Mouse (Mus musculus) testis, postnatal 10 days (tissue): Measurements from ENCODE around the gene Btn2a2.

ENCODE experiments used
- DNase-seq: peaks from one replicate; pipeline ENCODE4 v3.0.0; 2021; ENCODE audit warnings: low spot score

Gene Btn2a2

GRCm38 (mm10) chr13:23448758-23449157 lies 39.9 kb downstream of the Btn2a2 start:
- DNase-seq = no peak

- DNase-seq = peak; percentile 86
Observed at GRCm38 (mm10) chr13:23446498-23446952, 42.1 kb downstream of the Btn2a2 start.

- peak; percentile 94 for DNase-seq
Observed at GRCm38 (mm10) chr13:23445561-23446320, 42.9 kb downstream of the Btn2a2 start.

DNA sequence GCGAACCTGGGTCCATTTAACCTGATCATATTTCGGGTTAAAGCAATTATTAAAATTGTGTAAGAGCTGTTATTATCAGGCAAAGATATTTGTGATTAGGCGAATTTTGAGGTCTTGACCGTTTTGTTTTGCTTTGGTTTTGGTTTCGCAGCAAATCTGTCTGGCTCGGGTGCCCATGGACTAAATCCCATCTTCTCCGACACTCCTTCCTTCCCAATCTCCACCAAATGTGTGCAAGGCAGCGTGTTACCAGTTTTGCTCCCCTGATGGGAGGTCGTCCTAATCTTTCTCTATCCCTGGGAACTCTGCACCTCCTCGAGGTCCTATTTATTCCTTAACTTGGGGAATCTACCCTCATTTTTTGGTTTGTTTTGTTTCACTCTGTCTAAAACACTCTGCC lies 43.5 kb downstream of the Btn2a2 start:
- no peak for DNase-seq

DNA sequence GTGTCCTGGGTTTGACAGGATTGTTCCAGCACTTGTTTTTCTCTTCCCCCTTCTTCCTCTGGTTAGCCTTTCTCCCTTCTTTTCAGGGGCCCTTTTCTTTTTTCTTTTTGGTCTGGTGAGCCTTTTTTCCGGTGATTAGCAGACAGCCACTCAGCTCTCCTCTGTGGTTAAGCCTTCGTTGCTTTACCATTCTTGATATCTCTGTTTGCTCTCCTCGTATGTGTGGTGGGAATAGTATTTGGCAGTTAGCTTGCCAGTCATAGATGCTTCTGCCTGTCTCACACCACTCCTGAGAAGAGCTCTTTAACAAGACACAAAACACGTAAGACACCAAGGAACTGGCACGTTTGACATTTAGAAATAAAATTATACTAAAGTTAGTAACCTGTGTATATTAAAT lies 44.2 kb downstream of the Btn2a2 start:
- DNase-seq = no peak

DNA sequence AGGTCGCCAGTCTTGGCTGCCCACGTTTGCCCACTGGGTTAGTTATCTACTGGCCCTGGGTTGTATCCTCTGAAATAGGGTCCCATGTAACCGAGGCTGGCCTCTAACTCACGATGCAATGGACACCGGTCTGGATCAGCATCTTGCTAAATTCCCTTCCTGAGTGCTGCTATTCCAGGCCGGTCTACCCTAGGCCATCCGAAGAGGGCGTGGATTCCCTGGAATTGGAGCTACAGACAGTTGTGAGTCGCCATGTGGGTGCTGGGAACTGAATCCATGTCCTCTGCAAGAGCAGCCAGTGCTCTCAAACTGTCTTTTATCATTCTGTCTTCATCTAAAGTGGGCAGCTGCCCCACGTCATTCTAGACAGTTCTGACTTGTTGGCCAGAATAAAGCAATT lies 48.8 kb downstream of the Btn2a2 start:
- DNase-seq = no peak

GRCm38 (mm10) chr13:23438521-23438920 lies 50.1 kb downstream of the Btn2a2 start:
- DNase-seq = peak; percentile 76

DNA sequence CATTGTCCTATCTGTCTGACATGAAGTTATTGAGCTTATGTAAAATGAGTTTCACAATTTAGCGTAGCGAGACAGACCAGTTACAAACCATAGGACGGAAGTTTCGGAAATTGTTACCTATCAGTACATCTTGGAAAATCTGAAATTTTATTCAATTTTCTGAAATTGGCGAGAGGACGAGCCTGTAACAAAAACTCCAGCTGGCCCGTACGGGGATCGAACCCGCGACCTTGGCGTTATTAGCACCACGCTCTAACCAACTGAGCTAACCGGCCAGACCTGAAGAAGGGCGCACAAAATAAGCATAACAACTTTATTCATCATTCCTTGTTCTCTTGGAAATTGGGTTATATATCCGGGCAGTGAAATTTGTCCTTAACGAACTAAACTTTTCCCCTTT lies 50.7 kb downstream of the Btn2a2 start:
- DNase-seq = peak; percentile 91

- peak; percentile 73 for DNase-seq
Observed at GRCm38 (mm10) chr13:23436861-23437822, 51.5 kb downstream of the Btn2a2 start.

DNA sequence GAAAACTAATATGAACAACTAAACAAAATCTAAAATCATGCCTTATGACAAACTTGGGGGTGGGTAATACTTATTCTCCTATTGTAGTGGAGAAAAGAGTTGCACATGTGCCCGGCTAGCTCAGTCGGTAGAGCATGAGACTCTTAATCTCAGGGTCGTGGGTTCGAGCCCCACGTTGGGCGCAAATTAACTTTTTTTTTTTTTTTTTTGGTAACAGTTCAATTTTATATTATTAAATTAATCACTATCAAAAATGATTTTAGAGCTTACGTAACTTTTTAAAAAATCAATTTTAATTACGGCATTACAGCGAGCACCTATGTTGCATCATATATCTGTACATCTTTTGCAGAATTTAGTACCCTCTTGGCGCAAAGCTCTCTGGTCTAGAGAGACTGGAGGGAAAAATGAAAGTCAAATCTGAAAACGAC lies 52.4 kb downstream of the Btn2a2 start:
- peak; percentile 70 for DNase-seq

GRCm38 (mm10) chr13:23435676-23436075 lies 53.0 kb downstream of the Btn2a2 start:
- DNase-seq = no peak

GRCm38 (mm10) chr13:23435241-23435640 lies 53.4 kb downstream of the Btn2a2 start:
- no peak for DNase-seq

GRCm38 (mm10) chr13:23434426-23434825 lies 54.2 kb downstream of the Btn2a2 start:
- DNase-seq = no peak

DNA sequence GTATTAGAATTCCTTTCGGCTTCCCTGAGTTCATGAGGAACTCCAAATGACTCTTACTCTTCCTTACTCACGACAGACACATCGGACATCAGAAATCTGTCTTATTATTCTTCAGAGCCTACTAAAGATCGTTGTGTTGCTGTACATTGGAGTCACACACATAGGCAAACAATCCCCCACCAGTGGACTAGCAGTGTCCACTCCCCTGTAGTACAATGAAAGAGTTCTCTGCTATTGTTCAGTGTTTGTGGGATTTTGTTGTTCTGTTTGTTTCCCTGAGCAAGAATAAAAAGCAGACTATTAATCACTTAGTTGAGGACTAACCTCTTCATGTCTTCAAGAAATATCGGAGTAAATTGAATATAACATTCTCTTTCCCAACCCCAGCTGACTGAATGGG lies 54.9 kb downstream of the Btn2a2 start:
- no peak for DNase-seq

DNA sequence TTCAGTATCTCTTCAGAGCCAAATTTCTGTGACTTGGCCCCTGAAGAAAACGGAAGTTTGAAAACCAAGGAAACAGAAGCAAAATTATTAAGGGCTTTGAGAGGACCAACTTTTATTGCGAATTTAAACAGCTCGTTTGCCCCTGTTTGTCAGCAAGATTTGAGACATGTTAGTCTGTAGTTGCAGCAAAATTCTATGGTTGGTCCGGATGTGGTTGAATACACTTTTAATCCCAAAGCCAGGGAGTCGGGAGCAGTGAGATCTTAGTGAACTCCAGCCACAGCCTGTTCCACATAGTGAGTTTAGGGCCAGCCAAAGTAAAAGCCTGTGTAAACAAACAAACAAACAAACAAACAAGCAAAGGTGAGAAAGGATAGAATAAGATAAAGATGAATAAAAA lies 55.5 kb downstream of the Btn2a2 start:
- no peak for DNase-seq

GRCm38 (mm10) chr13:23432562-23433201 lies 56.0 kb downstream of the Btn2a2 start:
- DNase-seq = peak; percentile 97

- DNase-seq = peak; percentile 79
Observed at GRCm38 (mm10) chr13:23431351-23431771, 57.3 kb downstream of the Btn2a2 start.

- peak; percentile 82 for DNase-seq
Observed at GRCm38 (mm10) chr13:23430734-23431133, 57.9 kb downstream of the Btn2a2 start.

DNA sequence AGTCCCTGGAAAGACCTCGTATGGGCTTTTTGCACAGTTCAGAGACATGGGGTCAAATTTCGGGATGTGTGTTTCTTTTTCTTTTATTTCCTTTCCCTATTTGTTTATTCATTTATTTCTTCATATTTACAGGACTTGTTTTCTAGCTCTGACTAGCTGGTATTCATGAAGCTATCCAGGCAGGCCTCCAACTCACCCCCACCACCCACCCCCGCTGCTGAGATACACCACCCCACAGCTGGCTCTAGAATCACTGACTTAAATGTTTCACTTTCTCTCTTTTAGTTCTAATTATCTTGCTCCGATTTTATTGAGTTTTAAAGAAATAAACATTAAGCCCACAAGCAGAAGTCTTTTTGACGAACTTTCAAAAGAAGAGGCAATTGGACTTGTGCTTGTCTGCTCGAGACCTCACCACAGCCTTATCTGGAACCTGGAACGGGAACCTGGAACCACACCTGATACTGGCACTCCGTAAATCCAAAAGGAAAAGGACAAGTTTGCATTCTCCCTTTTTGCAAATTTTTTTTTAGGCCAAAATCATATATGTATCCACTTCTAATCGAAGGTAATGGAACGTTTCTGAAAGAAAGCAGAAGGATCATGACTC lies 58.8 kb downstream of the Btn2a2 start:
- no peak for DNase-seq

GRCm38 (mm10) chr13:23428166-23428993 lies 60.3 kb downstream of the Btn2a2 start:
- no peak for DNase-seq
